In genomic region chr17:6947984-6948768, GRCm38 (mm10) we compare ENCODE assay signal across 8 mouse cellular contexts. TPM values are rescaled to one million over a fixed set of nuclear protein-coding genes. Genes with fewer than 3 reads are reported as not detected.
DNase-seq lines count a peak whose midpoint lies in the region; ATAC-seq lines count a peak whose summit lies in the region.
"Not testable (repeated sequence)": the region's sequence is repeated elsewhere in the genome, so short reads cannot be mapped to it uniquely, and the experiment has no call there.

TSS of gene Rsph3b (minus strand) at chr17:6948682.

- not testable (repeated sequence) for H3K27me3 ChIP-seq in megakaryocyte, embryonic 14.5 days (replicated peaks)

- intact Hi-C loops in gastrocnemius, postnatal 14 days (cut with DNase I; ENCODE audit: low total_unique reads) = not testable (repeated sequence)

- peak; percentile 78 for ATAC-seq in inflammation-experienced regulatory T-cells, adult 6 months

- not testable (repeated sequence) for H3K36me3 ChIP-seq in megakaryocyte, embryonic 14.5 days (replicated peaks; ENCODE audit: low read length)

- H3K9me3 ChIP-seq in megakaryocyte, embryonic 14.5 days = not testable (repeated sequence)

- DNase-seq in adipocyte (ENCODE audit: low spot score) = peak; percentile 80
- DNase-seq in embryo, embryonic 10.5 days (ENCODE audit: low spot score) = peak; percentile 91
- DNase-seq in gastrocnemius, postnatal 14 days = peak; percentile 78
- peak; percentile 53 to 75 for DNase-seq in left cerebral cortex, adult 9 months (ENCODE audit: low spot score in 2 of 2)
- DNase-seq in right cerebral cortex, postnatal 10 days (ENCODE audit: low spot score in 2 of 2) = peak; percentile 92 to 94
- DNase-seq in urinary bladder, postnatal 14 days (ENCODE audit: low spot score) = peak; percentile 87

- not testable (repeated sequence) for H3K4me1 ChIP-seq in megakaryocyte, embryonic 14.5 days

- peak within 1 kb of the TSS; percentile 92 for H3K4me3 ChIP-seq in megakaryocyte, embryonic 14.5 days (replicated peaks)

RNA-seq across cellular contexts. Expression of gene Rsph3b, which starts in this region (rescaled TPM):
- total RNA-seq in gastrocnemius, postnatal 14 days (2021) = 10 to 100 TPM; 19.1 to 20.5 TPM
- polyA plus RNA-seq in inflammation-experienced regulatory T-cells, adult 6 months (2017; shearing (Covaris generic)) = 10 to 100 TPM; 29.8 to 37.5 (median 31.3) TPM
- polyA plus RNA-seq in megakaryocyte, embryonic 14.5 days (2012; ENCODE audit: insufficient read depth, low replicate concordance) = 17.3 and 31.1 TPM in 2 replicates

Comparison
In these comparisons a context has a peak if more than half of its experiments do, and no peak if none do; other contexts are left out.
1. Peak in every context shown above with its lines: DNase-seq, ATAC-seq and H3K4me3 ChIP-seq.